Mouse (Mus musculus) ES-E14 (cell line): ENCODE data around the gene Ptprt. TPM values are rescaled to one million over a fixed set of nuclear protein-coding genes. Genes with fewer than 3 reads are reported as not detected.

Experiments used
- DNase-seq: peaks from one replicate; pipeline ENCODE4 v3.0.0-alpha.2; 2013; ENCODE audit warnings: low read depth, low spot score
- H3K27ac ChIP-seq: 2 replicates; pipeline ENCODE4 v1.5.1; 2012; ENCODE audit warnings: low read depth, mild to moderate bottlenecking, low read length, moderate library complexity, mixed read lengths; ENCODE audit not compliant: poor library complexity, insufficient read depth, severe bottlenecking
- H3K36me3 ChIP-seq: 2 replicates; pipeline ENCODE4 v1.6.1; 2012; ENCODE audit warnings: mild to moderate bottlenecking, low read length, moderate library complexity, mixed read lengths; ENCODE audit not compliant: control insufficient read depth, poor library complexity, insufficient read depth, severe bottlenecking
- H3K4me1 ChIP-seq, 2 experiments: fragments of 150-350 bp in 1 of 2; sonication (generic) in 1 of 2; 2 replicates each; pipeline ENCODE4 v1.6.1; 2012; ENCODE audit warnings: low read length in 2 of 2, mild to moderate bottlenecking in 1 of 2, mixed read lengths in 1 of 2; ENCODE audit not compliant: control insufficient read depth in 2 of 2, insufficient read depth in 2 of 2, poor library complexity in 1 of 2
- H3K4me3 ChIP-seq, 2 experiments: fragments of 150-350 bp in 1 of 2; sonication (generic) in 1 of 2; 2 replicates each; pipeline ENCODE4 v1.5.1; 2012; ENCODE audit warnings: low read length in 2 of 2, low read depth in 1 of 2, mild to moderate bottlenecking in 1 of 2, mixed read lengths in 1 of 2; ENCODE audit not compliant: insufficient read depth in 1 of 2, poor library complexity in 1 of 2, severe bottlenecking in 1 of 2
- H3K9ac ChIP-seq: 2 replicates; pipeline ENCODE4 v1.6.1; 2012; ENCODE audit warnings: low read depth, mild to moderate bottlenecking, low read length, mixed read lengths; ENCODE audit not compliant: poor library complexity, insufficient read depth, severe bottlenecking
- H3K9me3 ChIP-seq: fragments of 150-350 bp; sonication (generic); 2 replicates; pipeline ENCODE4 v1.6.1; 2012; ENCODE audit warnings: low read depth, mild to moderate bottlenecking, low read length; ENCODE audit not compliant: control insufficient read depth, insufficient read depth
- CHD2 ChIP-seq: IDR thresholded peaks from 2 replicates; pipeline ENCODE4 v1.6.1; 2014; ENCODE audit warnings: mild to moderate bottlenecking, low read depth, low read length, inconsistent platforms
- HCFC1 ChIP-seq: IDR thresholded peaks from 2 replicates; pipeline ENCODE4 v1.6.1; 2012; ENCODE audit warnings: low read length, inconsistent platforms, borderline replicate concordance; ENCODE audit not compliant: insufficient read depth
- MAFK ChIP-seq: IDR thresholded peaks from 2 replicates; pipeline ENCODE4 v1.6.1; 2014; ENCODE audit warnings: mild to moderate bottlenecking, low read depth, low read length, inconsistent platforms; ENCODE audit not compliant: insufficient read depth
- ZC3H11A ChIP-seq: IDR thresholded peaks from 2 replicates; pipeline ENCODE4 v1.6.1; 2012; ENCODE audit warnings: low read depth, mild to moderate bottlenecking, inconsistent platforms, low read length, borderline replicate concordance
- ZNF384 ChIP-seq: IDR thresholded peaks from 2 replicates; pipeline ENCODE4 v1.6.1; 2012; ENCODE audit warnings: low read depth, low read length, inconsistent platforms
- in situ Hi-C, 2 experiments: fragments of 600-800 bp; cut with MboI; formaldehyde crosslinking; loops; one replicate each; pipeline ENCODE4 v1.15.1; 2025; ENCODE audit warnings: low sequenced_read_pairs in 2 of 2, inconsistent platforms in 1 of 2; ENCODE audit not compliant: unreplicated experiment in 2 of 2
- total RNA-seq: library from RNA; depleted of rRNA; stranded (reverse); fragments of 300-350 nt; gene quantifications from 2 replicates; pipeline ENCODE4 v1.2.3, GENCODE M21; 2012

The Ptprt gene
- total RNA-seq, 1 experiment = 0.40 TPM

DNA sequence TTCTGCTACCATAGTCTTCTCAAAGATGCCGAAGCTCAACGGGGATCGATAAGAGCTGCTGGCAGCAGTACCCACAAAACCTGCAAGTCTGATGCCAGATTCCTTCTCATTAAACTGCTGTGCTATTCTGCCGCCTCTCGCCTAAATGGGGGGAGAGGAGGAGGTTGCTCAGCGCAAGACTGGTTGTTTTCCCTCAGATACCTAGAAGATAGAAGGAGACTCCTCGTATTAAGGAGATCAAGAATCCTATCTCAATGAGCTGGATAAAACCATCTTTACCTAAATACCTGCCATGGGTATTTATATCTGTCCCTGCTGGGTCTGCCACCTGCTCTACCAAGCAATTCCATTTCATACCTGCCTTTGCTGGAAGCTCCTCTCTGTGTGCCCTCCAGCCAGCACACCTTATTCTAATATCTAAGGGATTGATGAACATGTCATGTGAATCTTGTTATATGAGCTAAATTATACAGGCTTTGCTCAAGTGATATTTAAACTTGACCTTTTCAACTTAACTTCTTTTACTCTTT is 954.5 kb downstream of the Ptprt start:
- in situ Hi-C loops = no loop called here
- H3K4me1 ChIP-seq = no peaks in the 10 kb centered on the region
- no peak overlapping the region for H3K27ac ChIP-seq
- H3K36me3 ChIP-seq = no peaks in the 10 kb centered on the region
- DNase-seq = no peak
- TF ChIP-seq MAFK (no peak), CHD2 (no peak), ZNF384 (no peak)
- H3K9me3 ChIP-seq = no peaks in the 10 kb centered on the region
- H3K9ac ChIP-seq = no peak overlapping the region
- H3K4me3 ChIP-seq = no peak overlapping the region

- in situ Hi-C loops = no loop called here
- Histone ChIP-seq H3K4me3 (no peak overlapping the region), H3K9me3 (no peaks in the 10 kb centered on the region), H3K4me1 (no peaks in the 10 kb centered on the region), H3K27ac (no peak overlapping the region), H3K9ac (no peak overlapping the region), H3K36me3 (no peaks in the 10 kb centered on the region)
- no peak for DNase-seq
- no peak for TF ChIP-seq ZC3H11A
Observed at GRCm38 (mm10) chr2:161704811-161705210, 956.1 kb downstream of the Ptprt start.

DNA sequence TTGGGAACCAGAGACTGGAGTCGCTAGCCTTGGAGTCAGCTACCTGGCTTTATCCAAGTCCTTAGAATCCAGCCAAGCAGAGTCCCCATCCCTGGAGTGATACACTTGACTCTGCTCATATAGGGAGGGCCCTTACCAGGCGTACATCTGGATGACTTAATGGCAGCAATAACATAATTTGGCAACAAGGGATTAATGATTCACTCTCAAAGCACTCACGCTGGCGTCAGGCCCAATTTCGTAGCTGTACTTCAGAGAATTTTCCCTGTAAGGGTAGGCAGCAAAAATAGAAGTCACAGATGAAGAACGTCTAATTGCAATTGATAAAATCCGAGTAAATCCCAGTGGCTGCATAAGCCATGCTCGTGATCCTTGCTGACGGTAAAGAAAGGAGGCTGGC is 956.5 kb downstream of the Ptprt start:
- in situ Hi-C loops = no loop called here
- Histone ChIP-seq H3K36me3 (no peaks in the 10 kb centered on the region), H3K27ac (no peak overlapping the region), H3K4me1 (no peaks in the 10 kb centered on the region), H3K9ac (no peak overlapping the region), H3K4me3 (no peak overlapping the region), H3K9me3 (no peaks in the 10 kb centered on the region)
- DNase-seq = no peak
- TF ChIP-seq CHD2 = no peak
- TF ChIP-seq ZNF384 = no peak
- TF ChIP-seq HCFC1 = no peak
- TF ChIP-seq MAFK = no peak
- no peak for TF ChIP-seq ZC3H11A

DNA sequence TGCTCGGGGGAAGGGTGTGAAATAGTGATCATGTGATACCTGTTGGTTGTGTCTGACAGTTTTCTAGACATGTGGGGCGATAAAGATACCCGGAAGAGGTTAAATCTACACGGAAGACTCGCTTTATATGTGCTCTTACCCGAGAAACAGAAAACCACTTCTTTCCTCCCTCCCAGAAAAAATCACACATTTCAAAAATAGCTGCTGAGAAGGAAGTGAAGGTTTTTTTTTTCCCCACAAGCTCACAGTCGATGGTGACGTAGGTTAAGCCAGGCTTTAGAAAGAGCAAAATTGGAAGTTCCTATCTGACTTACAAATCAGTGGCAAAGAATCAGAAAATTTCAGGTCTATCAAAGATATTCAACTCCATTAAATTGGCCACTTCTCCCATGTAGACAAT is 965.1 kb downstream of the Ptprt start:
- TF ChIP-seq CHD2 = no peak
- TF ChIP-seq ZC3H11A = no peak
- no peak for TF ChIP-seq HCFC1
- no peak for TF ChIP-seq MAFK
- no peak for TF ChIP-seq ZNF384
- no peaks in the 10 kb centered on the region for H3K36me3 ChIP-seq
- DNase-seq = no peak
- no peak overlapping the region for H3K9ac ChIP-seq
- H3K4me3 ChIP-seq = no peak overlapping the region
- in situ Hi-C loops = no loop called here
- H3K4me1 ChIP-seq = no peaks in the 10 kb centered on the region
- H3K27ac ChIP-seq = no peak overlapping the region
- no peaks in the 10 kb centered on the region for H3K9me3 ChIP-seq

DNA sequence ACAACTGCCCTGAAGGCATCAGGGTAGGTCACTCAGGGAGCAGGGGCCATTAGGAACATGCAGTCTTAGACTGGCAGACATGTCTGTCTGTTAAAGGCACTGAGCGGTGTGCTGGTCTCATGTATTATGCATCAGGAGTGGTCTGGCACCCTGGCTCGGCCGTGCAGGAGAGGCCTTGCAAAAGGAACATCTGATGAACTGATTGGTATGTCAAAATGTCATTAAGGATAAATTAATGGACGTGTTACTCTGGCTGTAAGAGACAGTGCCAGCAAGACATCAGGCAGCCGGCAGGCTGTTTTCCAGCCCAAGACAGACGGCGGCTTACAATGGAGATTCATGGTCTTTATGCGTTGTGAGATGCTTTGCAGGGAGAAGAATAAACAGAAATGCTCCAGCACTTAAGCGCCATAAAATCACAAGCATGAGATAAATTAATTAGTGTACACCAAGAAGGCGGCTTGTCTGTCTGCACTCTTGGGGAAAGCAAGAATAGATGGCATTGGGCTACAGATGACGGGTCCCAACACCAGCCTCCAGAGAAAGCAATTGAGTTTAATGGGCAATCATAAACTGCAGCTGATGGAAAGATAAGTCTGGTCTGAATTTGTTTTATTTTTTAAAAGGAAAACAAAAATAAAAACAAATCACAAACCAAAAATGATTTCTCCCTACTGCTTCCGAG is 992.5 kb downstream of the Ptprt start:
- Histone ChIP-seq H3K4me3 (no peak overlapping the region), H3K9me3 (no peaks in the 10 kb centered on the region), H3K36me3 (no peaks in the 10 kb centered on the region), H3K4me1 (no peaks in the 10 kb centered on the region), H3K9ac (no peak overlapping the region), H3K27ac (no peak overlapping the region)
- no peak for TF ChIP-seq CHD2
- TF ChIP-seq HCFC1 = no peak
- TF ChIP-seq ZNF384 = no peak
- TF ChIP-seq MAFK = no peak
- TF ChIP-seq ZC3H11A = no peak
- DNase-seq = no peak
- in situ Hi-C loops = no loop called here
